Comparison of ENCODE assay signal across 8 mouse cellular contexts in the genomic region with DNA sequence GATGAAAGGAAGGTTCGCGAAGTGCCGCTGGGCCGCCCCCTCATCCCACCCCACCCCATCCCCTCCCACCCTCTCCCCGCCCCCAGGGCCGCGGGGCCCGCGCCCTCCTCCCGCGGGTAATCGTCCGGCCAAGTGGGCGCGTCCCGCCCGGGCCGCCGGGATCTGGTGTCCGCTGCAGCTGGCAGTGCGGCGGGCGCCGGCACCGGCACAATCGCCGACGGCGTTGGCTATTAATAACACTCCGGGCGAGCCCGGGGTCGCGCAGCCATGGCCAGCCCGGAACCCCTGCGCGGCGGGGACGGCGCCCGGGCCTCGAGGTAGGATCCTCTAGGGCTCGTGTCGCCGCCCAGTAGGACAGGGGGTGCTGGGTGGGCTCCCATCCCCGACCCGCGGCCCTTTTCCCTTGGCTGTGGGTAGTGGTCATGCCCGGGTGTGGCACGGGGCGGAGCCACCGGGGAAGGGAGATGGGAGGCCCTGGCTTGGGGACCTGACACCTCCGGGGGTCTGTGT. TPM values are rescaled to one million over a fixed set of nuclear protein-coding genes. Genes with fewer than 3 reads are reported as not detected.
DNase-seq lines count a peak whose midpoint lies in the region; ATAC-seq and TF ChIP-seq lines count a peak whose summit lies in the region.

A gene (plus strand): TSS at position 146 of the 510 bp plus-strand sequence.

- peaks cover 20% of the 10 kb centered on the region for H3K27me3 ChIP-seq in lung, embryonic 14.5 days (ENCODE audit: insufficient read depth, low read length)
- no peaks in the 10 kb centered on the region for H3K27me3 ChIP-seq in myocyte (ENCODE audit: control insufficient read depth, insufficient read depth, insufficient read length)

- no peak within 1 kb of the TSS for H3K27ac ChIP-seq in lung, embryonic 14.5 days (ENCODE audit: low read depth)
- H3K27ac ChIP-seq in brown adipose tissue, adult 24 weeks (replicated peaks; ENCODE audit: low read depth, low read length) = no peak within 1 kb of the TSS

- peak within 1 kb of the TSS; percentile 46 for H3K4me3 ChIP-seq in lung, embryonic 14.5 days (ENCODE audit: low read depth, low read length)
- H3K4me3 ChIP-seq in brown adipose tissue, adult 24 weeks (ENCODE audit: insufficient read depth, low read depth, low read length) = peak within 1 kb of the TSS; percentile 66
- H3K4me3 ChIP-seq in myocyte = peak within 1 kb of the TSS; percentile 48

- peak; percentile 47 for DNase-seq in lung, embryonic 14.5 days
- DNase-seq in lung, postnatal 14 days = no peak
- DNase-seq in heart, adult 18-20 months = peak; percentile 57 to 62
- DNase-seq in kidney, postnatal 10 days = peak; percentile 63
- no peak for DNase-seq in frontal cortex, postnatal 36 days (ENCODE audit: low spot score in 2 of 2)
- DNase-seq in cerebellum, adult 9-10 months = no peak

- H3K9ac ChIP-seq in lung, embryonic 14.5 days = peak within 1 kb of the TSS; percentile 54

- no peak for TF ChIP-seq CTCF in lung, embryonic 14.5 days (IDR thresholded peaks at IDR 0.05; ENCODE audit: low read depth)

- H3K79me2 ChIP-seq in myocyte (ENCODE audit: control insufficient read depth, insufficient read depth) = peaks cover 44% of the 10 kb centered on the region

- peak; percentile 76 for TF ChIP-seq POLR2A in myocyte (IDR thresholded peaks at IDR 0.05; ENCODE audit: insufficient read length, low read depth)

- H3K4me2 ChIP-seq in lung, embryonic 14.5 days = peak within 1 kb of the TSS; percentile 97
- H3K4me2 ChIP-seq in myocyte (ENCODE audit: low read depth) = peak within 1 kb of the TSS; percentile 98

- H3K9me3 ChIP-seq in lung, embryonic 14.5 days (ENCODE audit: low read depth, low read length) = no peaks in the 10 kb centered on the region

- peak; percentile 55; the same call in 1 of the 2 replicates for ATAC-seq in lung, embryonic 14.5 days (ENCODE audit: insufficient read depth)

- no peaks in the 10 kb centered on the region for H3K36me3 ChIP-seq in lung, embryonic 14.5 days (ENCODE audit: insufficient read depth)
- no peaks in the 10 kb centered on the region for H3K36me3 ChIP-seq in myocyte (ENCODE audit: control insufficient read depth, insufficient read depth)

- H3ac ChIP-seq in myocyte (ENCODE audit: control insufficient read depth, insufficient read length) = peak within 1 kb of the TSS; percentile 47

- peaks cover 10% of the 10 kb centered on the region; the same call in 1 of the 2 replicates for H3K4me1 ChIP-seq in lung, embryonic 14.5 days (ENCODE audit: insufficient read depth)
- no peaks in the 10 kb centered on the region for H3K4me1 ChIP-seq in brown adipose tissue, adult 24 weeks (ENCODE audit: control insufficient read depth, insufficient read depth, insufficient read length, low read length)

- under 1% methylated on average over 46 of the region's 53 CpGs for WGBS in lung, embryonic 14.5 days

TF ChIP-seq in myocyte, 11 proteins besides CTCF, POLR2A, EP300 and RAD21:
- TF ChIP-seq MYOG (IDR thresholded peaks at IDR 0.05; ENCODE audit: control insufficient read depth in 1 of 3, insufficient read depth in 1 of 3, insufficient read length in 2 of 3, low read depth in 2 of 3) = peak in 2 of 3 experiments; percentile 64 to 88
- no peak for TF ChIP-seq CEBPB (IDR thresholded peaks at IDR 0.05; ENCODE audit: insufficient read depth, poor library complexity, severe bottlenecking)
- peak; percentile 63 for TF ChIP-seq TCF3 (IDR thresholded peaks at IDR 0.05; ENCODE audit: insufficient read length, low read depth)
- no peak for TF ChIP-seq POLR2AphosphoS2 (IDR thresholded peaks at IDR 0.05; ENCODE audit: insufficient read length, low read depth)
- TF ChIP-seq MYOD1 (IDR thresholded peaks at IDR 0.05; ENCODE audit: control insufficient read depth in 1 of 3, insufficient read length in 2 of 3, low read depth in 2 of 3) = peak in 2 of 3 experiments; percentile 60 to 86
- TF ChIP-seq USF1 (IDR thresholded peaks at IDR 0.05; ENCODE audit: low read depth) = no peak
- TF ChIP-seq REST (IDR thresholded peaks at IDR 0.05; ENCODE audit: insufficient read depth, insufficient read length) = no peak
- peak; percentile 48 for TF ChIP-seq TCF12 (IDR thresholded peaks at IDR 0.05; ENCODE audit: insufficient read depth, poor library complexity, severe bottlenecking)

RNA-seq across cellular contexts. Expression of the gene that starts here (rescaled TPM):
- polyA plus RNA-seq in lung, embryonic 14.5 days (2014; fragmentation: Nextera tagmentation; extraction: Ambion mirVana) = 0.33 and 0.54 TPM in 2 replicates
- 0.75 and 1.3 TPM in 2 replicates for polyA plus RNA-seq in brown adipose tissue, adult 24 weeks (2012; ENCODE audit: insufficient read depth, insufficient read length, missing spikeins)
- total RNA-seq in heart, adult 18-20 months (2021) = 10 to 100 TPM; 18.9 to 24.9 TPM
- 51.1 TPM for polyA plus RNA-seq in myocyte (2012; fragmentation: generic; extraction: Trizol)

Comparison
In these comparisons a context has a peak if more than half of its experiments do, and no peak if none do; other contexts are left out.
1. RNA of the gene that starts here (polyA plus RNA-seq): 51.1 TPM in myocyte (single experiment); 0.75 to 1.3 TPM in brown adipose tissue, adult 24 weeks and 0.33 to 0.54 TPM in lung, embryonic 14.5 days; every median in the first group is over 10 times any median in the second.
2. Peak in DNase-seq, ATAC-seq, H3K4me3 ChIP-seq, H3K9ac ChIP-seq and H3K4me2 ChIP-seq in lung, embryonic 14.5 days; RNA of the gene not detected or under 1 TPM.
3. DNase-seq: peak in heart, adult 18-20 months (2 of 2) and kidney, postnatal 10 days (single experiment); none in lung, postnatal 14 days (single experiment), frontal cortex, postnatal 36 days (0 of 2) and cerebellum, adult 9-10 months (single experiment).
4. Peak in every context shown above with its lines, with median percentiles within 50 percentile points of each other: H3K4me3 ChIP-seq.